Comparison of ENCODE assay signal across 8 mouse cellular contexts in genomic region chr7:4776861-4777830, GRCm38 (mm10). TPM values are rescaled to one million over a fixed set of nuclear protein-coding genes. Genes with fewer than 3 reads are reported as not detected.
DNase-seq lines count a peak whose midpoint lies in the region; ATAC-seq lines count a peak whose summit lies in the region.

No protein-coding gene starts in this region.

- ATAC-seq in intestine, embryonic 14.5 days (replicated peaks; ENCODE audit: low FRiP score, low TSS enrichment, low read depth), result peak; percentile 51
- peak; percentile 50 for ATAC-seq in liver, embryonic 15.5 days (ENCODE audit: insufficient read depth)
- ATAC-seq in neural tube, embryonic 13.5 days (ENCODE audit: low read depth), result peak; percentile 81

- H3K27me3 ChIP-seq in intestine, embryonic 14.5 days (replicated peaks; ENCODE audit: control insufficient read depth, insufficient read depth, low read length), result peaks cover 44% of the 10 kb centered on the region
- H3K27me3 ChIP-seq in liver, embryonic 15.5 days, result peaks cover 95% of the 10 kb centered on the region
- peaks cover 86% of the 10 kb centered on the region for H3K27me3 ChIP-seq in neural tube, embryonic 13.5 days

- 3% methylated on average over 42 of the region's 56 CpGs for WGBS in intestine, embryonic 14.5 days
- WGBS in liver, embryonic 15.5 days (ENCODE audit: insufficient replicate concordance), result 3% methylated on average over 42 of the region's 56 CpGs
- whole genome bisulfite sequencing in neural tube, embryonic 13.5 days, result 2% methylated on average over 39 of the region's 56 CpGs

- 0 out of 2 replicates have a peak overlapping the region, but pooled peaks have one; percentile 22 for H3K9ac ChIP-seq in intestine, embryonic 14.5 days (ENCODE audit: low read length)
- no peak overlapping the region; the same call in 1 of the 2 replicates for H3K9ac ChIP-seq in liver, embryonic 15.5 days
- peak overlapping the region; percentile 53 for H3K9ac ChIP-seq in neural tube, embryonic 13.5 days

- no peak overlapping the region for H3K27ac ChIP-seq in intestine, embryonic 14.5 days (ENCODE audit: low read depth)
- H3K27ac ChIP-seq in liver, embryonic 15.5 days (replicated peaks), result no peak overlapping the region
- H3K27ac ChIP-seq in neural tube, embryonic 13.5 days (replicated peaks), result no peak overlapping the region

- no peaks in the 10 kb centered on the region for H3K36me3 ChIP-seq in intestine, embryonic 14.5 days (ENCODE audit: control insufficient read depth, insufficient read depth, low read length)
- no peaks in the 10 kb centered on the region for H3K36me3 ChIP-seq in liver, embryonic 15.5 days (replicated peaks)
- H3K36me3 ChIP-seq in neural tube, embryonic 13.5 days, result no peaks in the 10 kb centered on the region

- H3K9me3 ChIP-seq in intestine, embryonic 14.5 days (ENCODE audit: control insufficient read depth, low read length), result no peaks in the 10 kb centered on the region
- H3K9me3 ChIP-seq in liver, embryonic 15.5 days (replicated peaks), result no peaks in the 10 kb centered on the region
- no peaks in the 10 kb centered on the region for H3K9me3 ChIP-seq in neural tube, embryonic 13.5 days

- peak overlapping the region; percentile 53 for H3K4me2 ChIP-seq in intestine, embryonic 14.5 days (ENCODE audit: low read length)
- peak overlapping the region; percentile 55 for H3K4me2 ChIP-seq in liver, embryonic 15.5 days
- H3K4me2 ChIP-seq in neural tube, embryonic 13.5 days, result peak overlapping the region; percentile 52

- H3K4me3 ChIP-seq in intestine, embryonic 14.5 days (ENCODE audit: low read depth, low read length), result peak overlapping the region; percentile 30
- H3K4me3 ChIP-seq in liver, embryonic 15.5 days (replicated peaks), result peak overlapping the region; percentile 39
- peak overlapping the region; percentile 32 for H3K4me3 ChIP-seq in neural tube, embryonic 13.5 days

- peak; percentile 17 for DNase-seq in cerebellum, adult 9-11 months
- no peak for DNase-seq in cerebellum, adult 18-20 months
- peak; percentile 67 to 80 for DNase-seq in adrenal gland, postnatal 36 days
- DNase-seq in gastrocnemius, postnatal 25 days, result peak; percentile 57
- DNase-seq in intestine, embryonic 14.5 days (ENCODE audit: low spot score), result peak; percentile 79
- DNase-seq in yolk sac, embryonic 10.5 days (ENCODE audit: low spot score), result peak; percentile 73

- H3K4me1 ChIP-seq in intestine, embryonic 14.5 days (replicated peaks; ENCODE audit: control insufficient read depth, insufficient read depth, low read length), result peaks cover 18% of the 10 kb centered on the region
- H3K4me1 ChIP-seq in liver, embryonic 15.5 days (replicated peaks), result peaks cover 8% of the 10 kb centered on the region
- H3K4me1 ChIP-seq in neural tube, embryonic 13.5 days (replicated peaks), result peaks cover 14% of the 10 kb centered on the region

RNA-seq across cellular contexts. Expression of gene Il11, which starts 5.5 kb away (rescaled TPM):
- total RNA-seq in adrenal gland, postnatal 36 days (2021), result under 1 TPM; 0.13 to 0.56 TPM
- total RNA-seq in gastrocnemius, postnatal 25 days (2021), result not detected
- 0.28 TPM in 1 of 2 replicates, not detected in the other for polyA plus RNA-seq in intestine, embryonic 14.5 days (2014; fragmentation: Nextera tagmentation; extraction: Ambion mirVana)
- polyA plus RNA-seq in liver, embryonic 15.5 days (2015; fragmentation: Nextera tagmentation; extraction: Ambion mirVana), result 0.06 TPM in 1 of 2 replicates, not detected in the other
- polyA plus RNA-seq in neural tube, embryonic 13.5 days (2015; fragmentation: Nextera tagmentation; extraction: Ambion mirVana), result 0.46 and 0.91 TPM in 2 replicates

RNA-seq across cellular contexts. Expression of gene Tmem190, which starts 5.6 kb away (rescaled TPM):
- not detected for total RNA-seq in adrenal gland, postnatal 36 days (2021)
- total RNA-seq in gastrocnemius, postnatal 25 days (2021), result not detected
- 0.52 TPM in 1 of 2 replicates, not detected in the other for polyA plus RNA-seq in intestine, embryonic 14.5 days (2014; fragmentation: Nextera tagmentation; extraction: Ambion mirVana)
- 0.21 TPM in 1 of 2 replicates, not detected in the other for polyA plus RNA-seq in liver, embryonic 15.5 days (2015; fragmentation: Nextera tagmentation; extraction: Ambion mirVana)
- polyA plus RNA-seq in neural tube, embryonic 13.5 days (2015; fragmentation: Nextera tagmentation; extraction: Ambion mirVana), result not detected in 2 replicates

RNA-seq across cellular contexts. Expression of gene Fam71e2, which starts 6.0 kb away (rescaled TPM):
- not detected for total RNA-seq in adrenal gland, postnatal 36 days (2021)
- not detected for total RNA-seq in gastrocnemius, postnatal 25 days (2021)
- polyA plus RNA-seq in intestine, embryonic 14.5 days (2014; fragmentation: Nextera tagmentation; extraction: Ambion mirVana), result not detected in 2 replicates
- not detected in 2 replicates for polyA plus RNA-seq in liver, embryonic 15.5 days (2015; fragmentation: Nextera tagmentation; extraction: Ambion mirVana)
- polyA plus RNA-seq in neural tube, embryonic 13.5 days (2015; fragmentation: Nextera tagmentation; extraction: Ambion mirVana), result not detected in 2 replicates

RNA-seq across cellular contexts. Expression of gene Tmem238, which starts 12.3 kb away (rescaled TPM):
- total RNA-seq in adrenal gland, postnatal 36 days (2021), result 10 to 100 TPM in 1 of 2 experiments, 1 to 10 TPM in 1; 8.2 to 15.0 TPM
- 1 to 10 TPM; 6.3 to 6.4 TPM for total RNA-seq in gastrocnemius, postnatal 25 days (2021)
- polyA plus RNA-seq in intestine, embryonic 14.5 days (2014; fragmentation: Nextera tagmentation; extraction: Ambion mirVana), result 14.5 and 24.3 TPM in 2 replicates
- 9.5 and 10.3 TPM in 2 replicates for polyA plus RNA-seq in liver, embryonic 15.5 days (2015; fragmentation: Nextera tagmentation; extraction: Ambion mirVana)
- polyA plus RNA-seq in neural tube, embryonic 13.5 days (2015; fragmentation: Nextera tagmentation; extraction: Ambion mirVana), result 2.9 and 3.8 TPM in 2 replicates

RNA-seq across cellular contexts. Expression of gene Rpl28, which starts 15.5 kb away (rescaled TPM):
- total RNA-seq in adrenal gland, postnatal 36 days (2021), result 1,000 to 10,000 TPM in 1 of 2 experiments, 100 to 1,000 TPM in 1; 989 to 1,001 TPM
- total RNA-seq in gastrocnemius, postnatal 25 days (2021), result 100 to 1,000 TPM; 442 to 471 TPM
- 293 and 321 TPM in 2 replicates for polyA plus RNA-seq in intestine, embryonic 14.5 days (2014; fragmentation: Nextera tagmentation; extraction: Ambion mirVana)
- polyA plus RNA-seq in liver, embryonic 15.5 days (2015; fragmentation: Nextera tagmentation; extraction: Ambion mirVana), result 169 and 173 TPM in 2 replicates
- polyA plus RNA-seq in neural tube, embryonic 13.5 days (2015; fragmentation: Nextera tagmentation; extraction: Ambion mirVana), result 194 and 230 TPM in 2 replicates

Comparison
In these comparisons a context has a peak if more than half of its experiments do, and no peak if none do; other contexts are left out.
1. DNase-seq: peak in cerebellum, adult 9-11 months (single experiment), adrenal gland, postnatal 36 days (2 of 2), gastrocnemius, postnatal 25 days (single experiment), intestine, embryonic 14.5 days (single experiment) and yolk sac, embryonic 10.5 days (single experiment); none in cerebellum, adult 18-20 months (0 of 2).
2. Peak in every context shown above with its lines, with median percentiles within 50 percentile points of each other: ATAC-seq, H3K4me2 ChIP-seq and H3K4me3 ChIP-seq.